Mouse (Mus musculus) regulatory T cell (primary cell): ENCODE results near the gene Fcgr4.
"Not testable (repeated sequence)": the region's sequence is repeated elsewhere in the genome, so short reads cannot be mapped to it uniquely, and the experiment has no call there.

ENCODE experiments used
- in situ Hi-C: fragments of 300-600 bp; cut with MboI, MseI; formaldehyde crosslinking; loops from one replicate; pipeline ENCODE4 v1.15.1; 2025; ENCODE audit warnings: high pct_unique_total_duplicates

Gene Fcgr4

GRCm38 (mm10) chr1:171050774-171051173 lies 32.1 kb downstream of the Fcgr4 start:
- in situ Hi-C loops: no loop called here

- in situ Hi-C loops: no loop called here
Observed at GRCm38 (mm10) chr1:171053305-171053704, 34.6 kb downstream of the Fcgr4 start.

GRCm38 (mm10) chr1:171057253-171057652 lies 38.5 kb downstream of the Fcgr4 start:
- in situ Hi-C loops: no loop called here

- in situ Hi-C loops: no loop called here
Observed at GRCm38 (mm10) chr1:171059203-171059602, 40.5 kb downstream of the Fcgr4 start.

- in situ Hi-C loops: no loop called here
Observed at GRCm38 (mm10) chr1:171060392-171060791, 41.7 kb downstream of the Fcgr4 start.

- in situ Hi-C loops: no loop called here
Observed at GRCm38 (mm10) chr1:171061566-171061965, 42.8 kb downstream of the Fcgr4 start.

- in situ Hi-C loops: not testable (repeated sequence)
Observed at GRCm38 (mm10) chr1:171063569-171064490, 45.1 kb downstream of the Fcgr4 start.

GRCm38 (mm10) chr1:171064491-171065242 lies 45.9 kb downstream of the Fcgr4 start, which contains the start of gene Fcgr3:
Fcgr3 (minus strand) TSS chr1:171064935.
- in situ Hi-C loops: loop anchor here (5.0 kb wide), 1 partner anchor 38 kb away; no protein-coding TSS in a partner anchor

- in situ Hi-C loops: loop anchor here (5.0 kb wide), 1 partner anchor 37 kb away; no protein-coding TSS in a partner anchor
Observed at GRCm38 (mm10) chr1:171065243-171065587, 46.5 kb downstream of the Fcgr4 start.

- in situ Hi-C loops: loop anchor here (5.0 kb wide), 1 partner anchor 37 kb away; no protein-coding TSS in a partner anchor
Observed at GRCm38 (mm10) chr1:171065768-171066167, 47.0 kb downstream of the Fcgr4 start.

GRCm38 (mm10) chr1:171066583-171066982 lies 47.9 kb downstream of the Fcgr4 start:
- in situ Hi-C loops: loop anchor here (5.0 kb wide), 1 partner anchor 36 kb away; no protein-coding TSS in a partner anchor

- in situ Hi-C loops: loop anchor here (5.0 kb wide), 1 partner anchor 34 kb away; no protein-coding TSS in a partner anchor
Observed at GRCm38 (mm10) chr1:171067928-171068327, 49.2 kb downstream of the Fcgr4 start.

GRCm38 (mm10) chr1:171069508-171069907 lies 50.8 kb downstream of the Fcgr4 start:
- in situ Hi-C loops: loop anchor here (5.0 kb wide), 1 partner anchor 33 kb away; no protein-coding TSS in a partner anchor

- in situ Hi-C loops: not testable (repeated sequence)
Observed at GRCm38 (mm10) chr1:171070879-171071278, 52.2 kb downstream of the Fcgr4 start.

- in situ Hi-C loops: not testable (repeated sequence)
Observed at GRCm38 (mm10) chr1:171071726-171072125, 53.0 kb downstream of the Fcgr4 start.

GRCm38 (mm10) chr1:171072217-171072616 lies 53.5 kb downstream of the Fcgr4 start:
- in situ Hi-C loops: not testable (repeated sequence)

GRCm38 (mm10) chr1:171074283-171074682 lies 55.6 kb downstream of the Fcgr4 start:
- in situ Hi-C loops: not testable (repeated sequence)

GRCm38 (mm10) chr1:171076176-171076575 lies 57.5 kb downstream of the Fcgr4 start:
- in situ Hi-C loops: loop anchor here (5.0 kb wide), 1 partner anchor 34 kb away; no protein-coding TSS in a partner anchor

- in situ Hi-C loops: loop anchor here (5.0 kb wide), 1 partner anchor 35 kb away; no protein-coding TSS in a partner anchor
Observed at GRCm38 (mm10) chr1:171077192-171077591, 58.5 kb downstream of the Fcgr4 start.

GRCm38 (mm10) chr1:171077955-171078354 lies 59.2 kb downstream of the Fcgr4 start:
- in situ Hi-C loops: loop anchor here (5.0 kb wide), 1 partner anchor 36 kb away; no protein-coding TSS in a partner anchor

- in situ Hi-C loops: loop anchor here (5.0 kb wide), 1 partner anchor 36 kb away; no protein-coding TSS in a partner anchor
Observed at GRCm38 (mm10) chr1:171078419-171078818, 59.7 kb downstream of the Fcgr4 start.

GRCm38 (mm10) chr1:171079345-171079744 lies 60.6 kb downstream of the Fcgr4 start:
- in situ Hi-C loops: loop anchor here (5.0 kb wide), 1 partner anchor 37 kb away; no protein-coding TSS in a partner anchor
